Mouse (Mus musculus) heart, adult 9 months (tissue): Measurements from ENCODE around the gene Naa80.

ENCODE experiments used
- DNase-seq, 2 experiments: peaks; one replicate each; pipeline ENCODE4 v3.0.0; 2022; ENCODE audit warnings: low spot score in 2 of 2

Naa80 gene

GRCm38 (mm10) chr9:107578587-107578986 lies at the start of gene Naa80:
Gene Naa80 (plus strand): TSS chr9:107578887.
- DNase-seq: no peak

- peak; percentile 96 to 97 for DNase-seq
These were observed 44.8 kb upstream of the Naa80 start, which contains the start of gene Tmem115 for GRCm38 (mm10) chr9:107533791-107534407. Gene Tmem115 (plus strand): TSS chr9:107533945.

- DNase-seq: no peak
These were observed 44.1 kb upstream of the Naa80 start for GRCm38 (mm10) chr9:107534408-107535202.

- no peak for DNase-seq
These were observed 40.5 kb upstream of the Naa80 start for GRCm38 (mm10) chr9:107538231-107538630.

- DNase-seq: no peak
These were observed 40.0 kb upstream of the Naa80 start for GRCm38 (mm10) chr9:107538711-107539110.

- DNase-seq: no peak
These were observed 38.7 kb upstream of the Naa80 start for GRCm38 (mm10) chr9:107539940-107540339.

GRCm38 (mm10) chr9:107540420-107540819 lies 38.3 kb upstream of the Naa80 start:
- DNase-seq: no peak

GRCm38 (mm10) chr9:107541005-107541404 lies 37.7 kb upstream of the Naa80 start:
- DNase-seq: no peak

- peak; percentile 93 to 96 for DNase-seq
These were observed 37.0 kb upstream of the Naa80 start, which contains the start of the genes Cyb561d2 and Nprl2 for GRCm38 (mm10) chr9:107541474-107542351. Gene Cyb561d2 (minus strand): TSS chr9:107542193. Gene Nprl2 (plus strand): TSS chr9:107542226.

GRCm38 (mm10) chr9:107542352-107542686 lies 36.4 kb upstream of the Naa80 start:
- DNase-seq: no peak

- DNase-seq: no peak
These were observed 36.0 kb upstream of the Naa80 start for GRCm38 (mm10) chr9:107542721-107543120.

GRCm38 (mm10) chr9:107543299-107543698 lies 35.4 kb upstream of the Naa80 start:
- no peak for DNase-seq

- no peak for DNase-seq
These were observed 34.4 kb upstream of the Naa80 start for GRCm38 (mm10) chr9:107544196-107544700.

GRCm38 (mm10) chr9:107544729-107545128 lies 34.0 kb upstream of the Naa80 start:
- DNase-seq: no peak

- no peak for DNase-seq
These were observed 33.5 kb upstream of the Naa80 start for GRCm38 (mm10) chr9:107545199-107545598.

- DNase-seq: peak in 1 of 2 experiments; percentile 65
These were observed 33.1 kb upstream of the Naa80 start for GRCm38 (mm10) chr9:107545602-107546001.

- DNase-seq: peak; percentile 84 to 89
These were observed 31.7 kb upstream of the Naa80 start, which contains the start of gene Zmynd10 for GRCm38 (mm10) chr9:107547026-107547425. Gene Zmynd10 (plus strand): TSS chr9:107547298.

GRCm38 (mm10) chr9:107547957-107548356 lies 30.7 kb upstream of the Naa80 start:
- no peak for DNase-seq

- no peak for DNase-seq
These were observed 29.9 kb upstream of the Naa80 start for GRCm38 (mm10) chr9:107548820-107549219.

- no peak for DNase-seq
These were observed 29.2 kb upstream of the Naa80 start for GRCm38 (mm10) chr9:107549297-107550074.
